Mouse (Mus musculus): Measurements from ENCODE around the gene Stoml1. TPM values are rescaled to one million over a fixed set of nuclear protein-coding genes. Genes with fewer than 3 reads are reported as not detected.

The Stoml1 gene
- total RNA-seq (2023), result 100 to 1,000 TPM in 1 of 2 experiments, 10 to 100 TPM in 1; 74.9 to 103 TPM

DNA sequence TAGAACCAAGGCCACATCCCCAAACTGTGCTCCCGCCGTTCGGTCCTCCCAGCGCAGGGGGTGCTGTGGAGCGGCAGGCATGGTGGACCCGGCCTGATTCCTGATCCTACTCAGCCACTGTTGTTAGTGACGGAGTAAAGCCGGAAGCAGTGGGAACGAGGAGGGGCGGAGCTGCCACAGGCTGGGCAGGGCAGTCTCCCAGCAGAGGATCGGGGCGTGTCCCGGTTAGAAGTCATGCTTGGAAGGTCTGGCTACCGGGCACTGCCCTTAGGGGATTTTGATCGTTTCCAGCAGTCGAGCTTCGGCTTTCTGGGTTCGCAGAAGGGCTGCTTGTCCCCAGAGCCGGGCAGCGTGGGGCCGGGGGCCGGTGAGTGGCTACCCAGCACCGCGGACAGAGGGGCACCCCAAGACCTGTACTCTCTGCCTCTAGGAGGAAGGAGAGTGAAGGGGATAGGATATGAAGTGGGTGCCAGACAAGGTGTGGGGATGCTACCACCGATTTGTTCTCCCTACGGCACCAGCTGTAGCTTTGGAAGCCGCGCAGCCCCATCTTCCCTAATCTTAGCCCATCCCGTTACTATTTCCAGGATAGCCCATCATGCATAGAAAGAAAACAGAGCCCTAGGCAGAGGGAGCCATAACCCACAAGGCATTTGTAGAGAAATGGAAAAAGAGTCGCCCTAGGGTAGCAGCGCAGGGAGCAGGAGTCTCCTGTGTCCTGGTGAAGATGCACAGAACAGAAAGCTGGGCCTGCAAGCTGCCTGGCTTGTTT is at the start of gene Stoml1:
TSS of gene Stoml1 (plus strand) at position 132 of the 772 bp plus-strand sequence.

DNA sequence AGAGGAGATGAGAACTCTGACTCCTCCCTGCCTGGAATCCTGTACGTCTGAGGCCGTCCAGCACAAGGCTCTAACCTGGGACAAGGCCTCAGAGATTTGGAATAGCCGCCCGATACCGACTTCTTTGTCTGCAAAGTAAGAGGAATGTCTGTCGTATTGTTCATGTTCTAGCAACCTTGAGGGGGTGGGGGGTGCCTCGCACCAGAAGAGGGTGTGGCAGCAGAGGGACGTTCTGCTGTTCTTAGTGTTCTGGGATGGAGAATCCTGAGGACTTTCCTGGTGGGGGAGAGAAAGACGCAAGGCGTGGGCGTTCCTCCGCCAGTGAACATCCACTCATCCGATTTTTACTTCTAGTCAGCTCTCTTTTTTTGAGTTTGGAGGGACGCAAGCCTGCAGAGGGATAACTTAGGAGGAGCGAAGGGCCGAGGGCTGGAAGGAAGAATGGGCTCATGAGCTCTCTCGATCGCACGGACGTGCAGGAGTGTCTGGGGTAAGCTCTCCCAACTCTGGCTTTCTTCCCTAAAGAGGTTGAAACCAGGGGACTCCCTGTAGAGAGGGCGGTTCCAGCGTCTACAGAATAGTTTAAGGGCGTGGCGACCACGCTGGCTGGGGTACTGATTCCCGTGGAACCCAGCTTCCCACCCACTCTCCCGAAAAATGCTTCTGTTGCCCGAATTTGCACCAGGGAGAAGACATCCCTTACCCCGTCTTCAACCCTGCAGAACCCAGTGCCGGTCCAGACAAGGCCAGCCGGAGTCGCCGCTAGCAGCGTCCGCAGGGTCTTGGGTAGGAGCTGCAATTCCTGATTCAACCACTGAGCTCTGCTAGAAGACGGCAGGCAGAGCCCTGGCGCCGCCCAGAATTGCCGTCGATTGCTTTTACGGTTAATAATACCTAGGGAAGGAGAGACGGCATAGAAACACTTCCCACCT is 49.2 kb upstream of the Stoml1 start, which contains the start of the genes Islr and Islr2:
TSS of gene Islr (minus strand) at position 791 of the 932 bp plus-strand sequence.
TSS of gene Islr2 (minus strand) at position 804 of the 932 bp plus-strand sequence.

DNA sequence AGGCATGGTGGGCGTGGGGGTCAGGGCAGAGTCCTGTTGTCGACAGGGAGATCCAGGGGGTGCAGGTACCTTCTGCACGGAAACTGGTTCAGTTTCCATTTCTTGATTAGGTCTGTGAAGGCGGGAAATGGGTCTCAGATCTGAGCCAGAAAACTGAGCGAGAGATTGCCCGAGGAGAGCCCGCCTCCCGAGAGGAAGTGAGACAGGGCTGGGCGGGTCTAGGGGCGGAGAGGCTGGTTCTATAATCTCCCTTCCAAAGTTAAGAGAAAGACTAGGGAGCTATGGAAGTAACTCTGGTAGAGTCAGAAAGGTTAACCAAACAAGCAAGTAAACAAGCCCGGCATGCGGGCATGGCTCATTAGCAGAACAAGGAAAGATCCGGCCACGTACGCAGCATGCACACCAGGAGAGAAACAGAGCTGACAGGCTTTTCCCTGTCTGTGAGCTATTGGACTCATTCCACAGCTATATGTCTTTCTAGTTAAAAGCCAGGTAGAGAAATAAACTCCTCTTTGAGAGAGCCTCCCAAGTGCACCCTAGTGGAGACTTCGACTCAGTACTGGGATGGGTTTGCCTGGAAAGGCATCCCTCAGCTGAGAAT is 3.3 kb upstream of the Stoml1 start, which contains the start of gene Pml:
TSS of gene Pml (minus strand) at position 195 of the 601 bp plus-strand sequence.

Other genes with a start within 250 kb of the Stoml1 start
- under 1 TPM in 1 of 2 experiments, not detected in 1; 0.75 TPM for gene Cyp11a1, start 246.8 kb upstream of the Stoml1 start, total RNA-seq (2023)
- not detected for gene Stra6, start 189.4 kb upstream of the Stoml1 start, total RNA-seq (2023)
- not detected for gene Ccdc33, start 134.3 kb upstream of the Stoml1 start, total RNA-seq (2023)
- not detected for gene Islr, start 48.9 kb upstream of the Stoml1 start, total RNA-seq (2023)
- gene Islr2, start 48.8 kb upstream of the Stoml1 start, total RNA-seq (2023), result 1 to 10 TPM; 6.3 to 8.5 TPM
- 100 to 1,000 TPM; 378 to 447 TPM for gene Pml, start 3.4 kb upstream of the Stoml1 start, total RNA-seq (2023)
- gene Loxl1, start 60.0 kb downstream of the Stoml1 start, total RNA-seq (2023), result under 1 TPM in 1 of 2 experiments, not detected in 1; 0.15 TPM
- not detected for gene Tbc1d21, start 117.3 kb downstream of the Stoml1 start, total RNA-seq (2023)
- not detected for gene Insyn1, start 235.4 kb downstream of the Stoml1 start, total RNA-seq (2023)